Mouse (Mus musculus) monocyte, adult 5-6 weeks (primary cell): ENCODE data around the gene Snapc4. TPM values are rescaled to one million over a fixed set of nuclear protein-coding genes. Genes with fewer than 3 reads are reported as not detected.
A peak's percentile ranks its signal among the peaks of the same experiment; 100 is the strongest.

Experiments
- ATAC-seq: fragments of 153-309, 156-312 bp; replicated peaks from 2 replicates; pipeline ENCODE4 v1.8.0; 2017; ENCODE audit warnings: mild to moderate bottlenecking; ENCODE audit not compliant: low TSS enrichment, insufficient number of reproducible peaks, severe bottlenecking, poor library complexity, low FRiP score
- total RNA-seq: library from RNA; stranded (forward); fragments of 200-1000, 200-491, 200-594 nt; gene quantifications from 3 replicates; pipeline ENCODE4 v1.2.3, GENCODE M21; 2017

Gene Snapc4
- total RNA-seq, 1 experiment from 2014 or later = 29.6 TPM

DNA sequence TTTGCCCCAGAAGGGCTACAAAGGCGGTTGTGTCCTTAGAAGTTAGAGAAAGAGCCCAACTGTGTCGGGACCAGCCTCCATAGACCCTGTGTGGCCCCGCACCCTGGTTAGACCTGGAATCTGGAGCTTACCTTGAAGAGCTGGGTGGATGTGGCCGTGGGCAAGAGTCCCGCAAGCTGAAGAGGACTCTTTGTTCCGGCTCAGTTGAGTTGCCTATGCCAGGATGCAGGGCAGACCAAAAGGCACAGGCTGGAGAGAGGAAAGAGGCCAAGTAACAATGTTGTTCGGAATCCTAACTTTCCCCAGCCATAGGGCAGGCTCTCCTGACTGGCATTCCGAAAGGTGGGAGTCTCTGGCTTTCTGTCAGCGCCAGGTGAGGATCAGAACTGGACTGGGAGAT, 61.3 kb downstream of the Snapc4 start:
- ATAC-seq = no peak

DNA sequence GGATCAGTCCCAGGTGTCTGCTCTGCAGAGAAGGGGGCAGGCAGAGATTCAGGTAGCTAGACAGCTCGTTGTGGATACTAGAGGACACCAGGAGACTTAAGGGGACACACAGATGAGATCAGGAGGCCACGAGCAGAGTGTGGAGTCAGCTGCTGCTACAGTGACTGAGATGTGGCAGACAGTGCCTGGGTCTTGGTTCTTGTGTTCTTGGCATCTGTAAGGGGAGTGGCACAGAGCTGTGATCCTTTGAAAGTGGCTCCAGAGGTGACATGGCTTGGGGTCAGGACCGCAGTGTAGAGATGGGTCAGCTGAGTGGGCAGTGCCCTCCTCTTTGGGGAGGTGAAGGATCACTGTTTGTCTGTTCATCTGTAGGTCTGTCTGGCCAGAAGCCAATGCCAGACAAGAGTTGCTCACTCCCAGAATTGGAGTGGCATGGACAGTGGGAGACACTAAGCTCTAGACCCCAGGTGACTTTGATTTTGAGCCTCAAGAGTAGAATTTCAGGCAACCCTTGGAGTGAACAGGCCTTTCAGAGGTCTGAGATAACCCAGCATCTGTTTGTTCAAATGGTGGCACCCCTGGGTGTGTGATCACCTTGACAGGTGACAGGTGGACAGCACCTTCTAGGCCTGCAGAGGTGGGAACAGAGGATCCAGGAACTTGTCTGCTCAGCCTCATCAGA, 62.3 kb downstream of the Snapc4 start:
- ATAC-seq = no peak

GRCm38 (mm10) chr2:26317371-26317770, 63.1 kb downstream of the Snapc4 start:
- no peak for ATAC-seq

DNA sequence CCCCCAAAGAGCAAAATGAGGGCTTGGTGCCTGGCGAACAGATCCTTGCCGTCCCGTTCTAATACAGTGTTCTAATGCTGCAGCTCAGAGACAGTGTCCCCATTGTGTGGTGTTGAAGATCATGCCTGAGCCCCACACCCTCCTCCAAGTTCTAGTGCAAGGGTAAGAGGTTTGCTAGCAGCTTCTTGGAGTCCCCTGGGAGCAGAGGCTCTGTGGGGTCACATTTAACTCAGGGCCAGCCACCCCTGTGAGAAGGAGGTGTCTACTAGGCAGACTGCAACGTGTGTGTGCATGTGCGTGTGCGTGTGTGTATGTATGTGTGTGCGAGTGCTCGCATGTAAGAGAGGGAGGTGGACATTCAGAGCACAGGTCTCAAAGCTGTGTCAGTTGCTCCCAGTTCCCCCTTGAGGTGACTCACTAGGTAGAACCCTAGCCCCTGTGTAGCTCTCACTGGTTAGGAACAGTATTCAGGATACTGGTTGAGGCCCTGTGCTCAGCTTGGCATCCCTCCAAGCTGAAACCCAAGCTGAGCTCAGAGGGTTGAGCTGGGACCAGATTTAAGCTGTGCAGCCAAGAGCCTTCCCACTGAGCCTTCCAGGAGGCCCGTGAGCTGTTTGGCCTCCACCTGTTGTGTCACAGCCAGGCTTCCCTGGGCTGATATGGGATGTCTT, 63.7 kb downstream of the Snapc4 start:
- no peak for ATAC-seq

GRCm38 (mm10) chr2:26315925-26316311, 64.5 kb downstream of the Snapc4 start:
- ATAC-seq = no peak

GRCm38 (mm10) chr2:26315072-26315924, 65.2 kb downstream of the Snapc4 start, which contains the start of gene Gpsm1:
Gpsm1 (plus strand) TSS chr2:26315515.
- peak; percentile 41 for ATAC-seq

DNA sequence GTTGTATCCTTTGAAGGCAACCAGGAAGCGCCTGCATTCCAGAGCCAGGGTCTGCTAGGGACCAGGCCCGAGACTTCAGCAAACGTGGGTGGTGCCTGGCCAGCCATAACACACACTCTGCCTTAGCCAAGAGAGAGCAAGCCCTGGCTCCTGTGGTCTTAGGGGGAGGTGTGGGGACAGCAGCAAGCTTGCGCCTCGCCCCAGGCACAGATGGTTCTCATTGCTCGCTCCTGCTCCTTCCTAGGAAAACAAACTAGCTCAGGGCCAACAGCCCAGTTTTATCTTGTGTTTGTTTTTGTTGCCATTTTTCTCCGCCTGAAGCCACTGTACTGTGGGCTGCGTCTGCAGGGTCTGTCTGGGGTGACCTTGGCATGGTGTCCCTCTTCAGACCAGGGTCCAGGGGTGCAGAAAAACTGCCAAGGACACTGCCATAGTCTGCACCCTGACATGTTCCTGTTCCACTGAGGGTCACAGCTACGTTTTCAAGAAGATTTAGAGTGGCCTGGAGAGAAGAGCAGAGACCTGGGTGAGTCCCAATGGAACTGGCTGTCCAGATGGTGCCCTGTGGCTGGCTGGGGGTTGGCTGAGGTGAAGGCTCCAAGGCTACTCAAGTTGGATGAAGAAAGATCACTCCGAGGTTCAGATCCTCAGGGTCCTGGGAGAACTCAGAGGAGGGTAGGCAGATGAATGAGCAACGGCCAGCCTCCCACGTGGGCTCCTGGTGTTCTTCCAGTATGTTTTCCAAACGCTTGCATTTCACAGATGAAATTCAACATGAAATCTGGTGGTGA, 66.0 kb downstream of the Snapc4 start:
- ATAC-seq = no peak

DNA sequence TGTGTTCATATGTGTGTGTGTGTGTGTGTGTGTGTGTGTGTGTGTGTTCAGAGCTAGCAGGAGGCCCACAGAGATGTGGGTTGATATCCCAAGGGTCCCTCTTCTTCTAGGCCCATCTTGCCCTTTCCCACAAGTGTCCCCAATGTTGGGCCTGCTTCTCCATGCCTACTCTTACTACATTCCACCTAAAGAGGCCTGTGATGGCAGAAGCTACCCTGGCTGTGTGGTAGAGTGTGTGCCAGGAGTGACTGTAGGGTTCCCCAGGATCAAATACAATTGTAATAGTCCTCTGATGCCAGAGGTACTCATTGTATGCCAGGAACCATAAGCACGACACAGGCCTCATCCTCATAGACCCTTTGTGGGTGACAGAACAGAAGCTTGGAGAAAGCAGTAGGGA, 67.1 kb downstream of the Snapc4 start:
- no peak for ATAC-seq

DNA sequence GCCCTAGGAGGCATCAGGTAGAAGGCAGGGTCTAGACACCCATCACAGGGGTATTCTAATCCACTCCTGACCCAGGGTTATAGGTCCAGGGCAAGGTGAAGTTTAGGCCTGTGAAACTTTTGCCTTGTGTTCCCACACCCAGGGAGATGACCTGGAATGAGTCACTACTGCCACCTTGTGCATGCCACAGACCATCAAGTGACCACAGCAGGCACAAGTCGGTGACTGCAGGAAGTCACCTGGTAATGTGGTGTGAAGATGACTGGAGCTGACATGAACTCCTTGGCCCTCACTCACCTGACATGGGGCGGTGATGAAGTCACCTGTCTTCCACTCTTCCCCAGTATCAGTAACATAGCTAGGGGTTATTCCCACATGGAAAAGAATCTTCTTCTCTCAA, 67.6 kb downstream of the Snapc4 start:
- no peak for ATAC-seq

Other genes with a start within 250 kb of the Snapc4 start
- gene Lhx3, start 172.4 kb downstream of the Snapc4 start, total RNA-seq = not detected in 3 replicates
- 2.8 to 5.5 TPM (median 3.6 TPM) in 3 replicates for gene Qsox2, start 143.1 kb downstream of the Snapc4 start, total RNA-seq
- not detected in 3 replicates for gene Ccdc187, start 86.1 kb downstream of the Snapc4 start, total RNA-seq
- gene Gpsm1, start 65.1 kb downstream of the Snapc4 start, total RNA-seq = 10.2 to 26.9 TPM (median 12.7 TPM) in 3 replicates
- gene Dnlz, start 28.5 kb downstream of the Snapc4 start, total RNA-seq = 3.4 to 8.6 TPM (median 3.7 TPM) in 3 replicates
- 82.3 to 116 TPM (median 106 TPM) in 3 replicates for gene Card9, start 19.7 kb downstream of the Snapc4 start, total RNA-seq
- gene Entr1, start 8.7 kb upstream of the Snapc4 start, total RNA-seq = 83.7 to 122 TPM (median 118 TPM) in 3 replicates
- gene Pmpca, start 8.7 kb upstream of the Snapc4 start, total RNA-seq = 54.9 to 68.4 TPM (median 59.0 TPM) in 3 replicates
- 6.1 to 17.0 TPM (median 8.7 TPM) in 3 replicates for gene Inpp5e, start 28.6 kb upstream of the Snapc4 start, total RNA-seq
- 40.0 to 69.7 TPM (median 50.1 TPM) in 3 replicates for gene Sec16a, start 64.6 kb upstream of the Snapc4 start, total RNA-seq
- gene Notch1, start 136.0 kb upstream of the Snapc4 start, total RNA-seq = 11.6 to 22.2 TPM (median 13.8 TPM) in 3 replicates
- gene Egfl7, start 199.4 kb upstream of the Snapc4 start, total RNA-seq = not detected in 3 replicates
- not detected in 3 replicates for gene Gm20532, start 206.0 kb upstream of the Snapc4 start, total RNA-seq
- 24.2 to 27.3 TPM (median 25.1 TPM) in 3 replicates for gene Agpat2, start 223.8 kb upstream of the Snapc4 start, total RNA-seq
- 2.1 to 4.9 TPM in 2 of 3 replicates, not detected in the other for gene Fam69b, start 247.8 kb upstream of the Snapc4 start, total RNA-seq